Mouse (Mus musculus): ENCODE data around the gene Eif4a2. TPM values are rescaled to one million over a fixed set of nuclear protein-coding genes. Genes with fewer than 3 reads are reported as not detected.
A peak's percentile ranks its signal among the peaks of the same experiment; 100 is the strongest.

Eif4a2 gene
- polyA plus RNA-seq, 1 experiment from 2014 or later, result 323 TPM

DNA sequence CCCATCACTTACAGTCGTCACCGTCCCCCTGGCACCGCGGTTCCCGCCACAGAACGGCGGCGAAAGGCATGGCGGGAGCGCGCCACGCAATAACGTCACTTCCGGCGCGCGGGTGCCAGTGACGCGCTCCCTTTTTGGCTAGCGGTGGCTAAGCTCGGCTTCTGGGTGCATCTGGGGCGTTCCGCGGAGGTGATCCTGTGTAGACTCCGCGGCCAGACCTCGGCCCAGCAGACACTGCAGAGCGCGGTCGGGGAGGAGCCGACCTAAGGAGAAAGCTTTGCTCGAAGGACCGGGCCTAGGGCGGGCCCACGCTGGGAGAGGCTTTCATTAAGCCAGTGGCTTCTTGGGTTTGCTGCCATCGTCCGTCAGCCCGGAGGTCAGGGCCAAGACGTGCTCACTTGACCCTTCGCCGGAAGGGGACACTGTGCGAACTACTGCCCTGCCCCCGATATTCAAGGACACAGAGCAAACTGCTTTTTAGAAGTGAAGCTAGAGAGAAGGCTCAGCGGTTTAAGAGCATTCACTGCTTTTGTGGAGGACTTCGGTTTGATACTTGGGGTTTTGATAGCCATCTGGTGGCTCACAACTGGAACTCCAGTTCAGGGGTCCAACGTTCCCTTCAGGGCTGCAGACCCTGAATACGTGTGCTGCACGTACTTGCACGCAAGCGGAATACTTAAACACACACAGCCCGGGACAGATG, 20.6 kb downstream of the Eif4a2 start, which contains the start of gene Rfc4:
Gene Rfc4 (minus strand): TSS at position 65 of the 703 bp plus-strand sequence.
- no peaks in the 10 kb centered on the region for H3K9me3 ChIP-seq
- ATAC-seq (ENCODE audit: low FRiP score, low read depth), result peak; percentile 94
- H3K27me3 ChIP-seq, result no peaks in the 10 kb centered on the region
- H3K4me3 ChIP-seq, result peak within 1 kb of the TSS; percentile 71
- H3K4me2 ChIP-seq, result peak within 1 kb of the TSS; percentile 87
- peak within 1 kb of the TSS; percentile 82 for H3K9ac ChIP-seq
- peak within 1 kb of the TSS; percentile 97 for H3K27ac ChIP-seq (replicated peaks)
- peaks cover 25% of the 10 kb centered on the region for H3K4me1 ChIP-seq (replicated peaks)
- H3K36me3 ChIP-seq, result peaks cover 4% of the 10 kb centered on the region; the same call in 1 of the 2 replicates
- under 1% methylated on average over 51 of the region's 51 CpGs for WGBS

DNA sequence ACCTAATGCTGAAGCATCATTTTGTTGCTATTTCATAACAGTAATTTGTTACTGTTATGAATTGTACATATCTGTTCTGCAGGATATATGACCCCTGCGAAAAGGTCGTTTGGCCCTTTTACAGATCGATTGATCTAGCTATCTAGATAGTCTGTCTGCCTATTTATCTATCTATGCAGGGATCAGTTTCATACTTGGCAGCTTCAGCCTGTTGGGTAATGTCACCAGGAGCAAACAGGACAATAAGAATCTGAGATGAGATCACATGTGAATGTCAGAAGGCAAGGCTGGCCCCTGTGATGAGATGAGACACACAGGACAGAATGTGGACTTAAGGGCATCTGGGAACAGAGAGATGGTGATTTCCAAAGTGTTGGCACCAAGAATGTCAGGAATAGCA, 23.1 kb downstream of the Eif4a2 start:
- H3K27ac ChIP-seq (replicated peaks), result no peak overlapping the region
- no peaks in the 10 kb centered on the region for H3K36me3 ChIP-seq
- peaks cover 25% of the 10 kb centered on the region for H3K4me1 ChIP-seq (replicated peaks)
- H3K4me3 ChIP-seq, result no peak overlapping the region
- WGBS, result 89% methylated on average over 3 of the region's 3 CpGs
- H3K9me3 ChIP-seq, result no peaks in the 10 kb centered on the region
- no peak overlapping the region for H3K4me2 ChIP-seq
- no peak for ATAC-seq (ENCODE audit: low FRiP score, low read depth)
- no peaks in the 10 kb centered on the region for H3K27me3 ChIP-seq
- no peak overlapping the region for H3K9ac ChIP-seq

DNA sequence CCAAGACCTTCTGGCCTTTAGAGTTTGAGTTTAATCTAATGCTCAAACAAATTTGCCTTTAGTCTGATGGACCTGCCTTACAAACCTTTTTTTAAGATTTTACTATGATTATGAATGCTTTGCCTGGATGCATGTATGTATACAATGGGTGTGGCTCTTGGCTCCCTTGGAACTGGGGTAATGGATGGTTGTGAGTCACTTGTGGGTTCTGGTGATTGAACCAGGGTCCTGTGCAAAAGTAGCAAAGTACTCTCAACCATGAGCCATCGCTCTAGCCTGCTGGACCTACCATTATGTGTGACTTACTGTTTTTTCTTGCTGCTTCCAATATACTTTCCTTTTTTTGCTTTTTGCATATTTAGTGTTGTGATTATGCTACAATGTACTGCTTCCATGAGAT, 25.1 kb downstream of the Eif4a2 start:
- 96% methylated on average over 1 of the region's 1 CpGs for WGBS

DNA sequence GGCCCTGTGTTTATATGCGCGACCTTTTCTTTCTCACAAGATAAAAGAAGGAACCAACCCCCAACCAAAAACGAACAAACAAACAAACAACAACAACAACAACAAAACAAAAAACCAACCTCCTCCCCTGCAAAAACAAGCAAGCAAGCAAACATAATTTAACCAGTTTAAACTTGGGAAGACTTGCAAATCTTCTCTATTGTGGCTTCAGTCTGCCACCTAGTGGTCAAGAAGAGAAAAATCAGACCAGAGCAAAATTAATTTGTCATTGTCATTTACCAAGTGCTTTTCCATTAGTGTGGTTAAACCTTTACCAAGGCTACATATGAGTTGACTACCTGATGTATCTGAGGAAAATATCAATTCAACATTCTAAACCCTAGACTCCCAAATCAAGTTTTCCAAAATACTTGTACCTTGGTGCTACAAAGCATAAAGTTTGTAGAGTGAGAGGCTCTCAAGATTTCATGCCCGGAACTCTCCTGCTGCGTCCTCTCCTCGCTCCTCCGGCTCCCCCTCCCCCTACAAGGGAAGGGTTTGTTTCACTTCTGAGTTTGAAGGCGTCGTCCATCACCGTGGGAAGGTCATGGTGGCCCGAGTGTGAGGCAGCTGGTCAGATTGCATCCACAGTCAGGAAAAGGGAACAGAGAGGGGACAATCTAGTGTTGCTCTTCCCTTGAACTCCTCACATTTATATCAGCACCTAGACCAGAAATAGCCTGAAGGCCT, 28.3 kb downstream of the Eif4a2 start:
- Histone ChIP-seq H3K27ac (replicated peaks) (no peak overlapping the region), H3K4me1 (replicated peaks) (no peaks in the 10 kb centered on the region), H3K4me3 (no peak overlapping the region), H3K27me3 (no peaks in the 10 kb centered on the region), H3K4me2 (peak overlapping the region; percentile 16; the same call in 1 of the 2 replicates), H3K9ac (no peak overlapping the region), H3K9me3 (no peaks in the 10 kb centered on the region), H3K36me3 (no peaks in the 10 kb centered on the region)
- WGBS, result 21% methylated on average over 11 of the region's 11 CpGs
- no peak for ATAC-seq (ENCODE audit: low FRiP score, low read depth)

More for the DNA sequence above, 25.1 kb downstream of the Eif4a2 start:
- Histone ChIP-seq H3K36me3 (no peaks in the 10 kb centered on the region), H3K4me1 (replicated peaks) (peaks cover 15% of the 10 kb centered on the region), H3K4me2 (no peak overlapping the region), H3K4me3 (no peak overlapping the region), H3K9me3 (no peaks in the 10 kb centered on the region), H3K27me3 (no peaks in the 10 kb centered on the region), H3K9ac (no peak overlapping the region), H3K27ac (replicated peaks) (no peak overlapping the region)
- ATAC-seq (ENCODE audit: low FRiP score, low read depth), result no peak

DNA sequence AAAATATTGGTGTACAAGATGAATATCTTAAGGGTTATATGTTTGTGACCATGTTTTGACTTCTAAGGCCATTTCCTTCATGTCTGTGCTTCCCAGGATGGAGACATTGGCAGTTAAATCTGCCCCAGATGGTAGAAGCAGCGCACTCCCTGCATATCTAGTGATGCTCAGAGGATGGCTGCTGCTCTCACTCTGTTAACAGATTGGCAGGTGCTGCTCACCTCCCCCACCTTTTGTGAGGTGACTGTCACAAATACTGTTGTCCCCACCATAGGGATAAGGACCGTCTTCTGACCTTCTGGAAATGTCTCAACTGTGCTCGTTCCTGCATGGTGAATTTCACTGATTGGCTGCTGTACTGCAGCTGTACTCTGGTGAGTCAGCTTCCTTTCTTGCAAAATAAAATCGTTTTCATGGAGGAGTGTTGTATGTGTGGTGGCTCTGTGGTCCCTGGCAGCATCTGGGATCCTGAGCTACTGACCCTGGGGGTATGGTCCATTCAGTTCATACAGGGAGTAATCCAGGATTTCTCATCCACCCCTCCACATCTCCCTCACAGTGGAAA, 29.2 kb downstream of the Eif4a2 start:
- Histone ChIP-seq H3K9me3 (no peaks in the 10 kb centered on the region), H3K4me2 (no peak overlapping the region), H3K27me3 (no peaks in the 10 kb centered on the region), H3K4me1 (replicated peaks) (no peaks in the 10 kb centered on the region), H3K9ac (no peak overlapping the region), H3K4me3 (no peak overlapping the region), H3K27ac (replicated peaks) (no peak overlapping the region), H3K36me3 (no peaks in the 10 kb centered on the region)
- ATAC-seq (ENCODE audit: low FRiP score, low read depth), result no peak; the same call in 1 of the 2 replicates
- 67% methylated on average over 4 of the region's 4 CpGs for whole genome bisulfite sequencing

DNA sequence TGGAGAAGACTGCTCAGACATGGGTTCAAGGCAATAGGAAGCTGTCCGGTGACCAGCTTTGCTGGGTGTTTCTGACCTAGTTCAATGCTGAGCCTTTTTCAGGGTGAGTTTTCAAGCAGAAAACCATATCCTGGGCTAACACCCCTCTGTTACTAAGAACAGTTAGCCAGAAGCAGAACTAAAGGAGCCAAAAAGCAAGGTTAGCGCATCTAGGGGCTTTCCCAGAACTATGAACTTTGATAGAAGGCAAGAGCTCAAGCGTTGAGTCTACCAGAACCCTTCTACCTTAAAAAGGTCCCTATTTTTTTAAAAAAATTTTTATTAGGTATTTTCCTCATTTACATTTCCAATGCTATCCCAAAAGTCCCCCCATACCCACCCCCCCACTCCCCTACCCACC, 33.7 kb downstream of the Eif4a2 start:
- Histone ChIP-seq H3K9ac (no peak overlapping the region), H3K36me3 (no peaks in the 10 kb centered on the region), H3K4me2 (no peak overlapping the region), H3K27me3 (no peaks in the 10 kb centered on the region), H3K9me3 (no peaks in the 10 kb centered on the region), H3K27ac (replicated peaks) (no peak overlapping the region), H3K4me1 (replicated peaks) (no peaks in the 10 kb centered on the region), H3K4me3 (no peak overlapping the region)
- no peak for ATAC-seq (ENCODE audit: low FRiP score, low read depth)
- WGBS, result 99% methylated on average over 3 of the region's 3 CpGs

DNA sequence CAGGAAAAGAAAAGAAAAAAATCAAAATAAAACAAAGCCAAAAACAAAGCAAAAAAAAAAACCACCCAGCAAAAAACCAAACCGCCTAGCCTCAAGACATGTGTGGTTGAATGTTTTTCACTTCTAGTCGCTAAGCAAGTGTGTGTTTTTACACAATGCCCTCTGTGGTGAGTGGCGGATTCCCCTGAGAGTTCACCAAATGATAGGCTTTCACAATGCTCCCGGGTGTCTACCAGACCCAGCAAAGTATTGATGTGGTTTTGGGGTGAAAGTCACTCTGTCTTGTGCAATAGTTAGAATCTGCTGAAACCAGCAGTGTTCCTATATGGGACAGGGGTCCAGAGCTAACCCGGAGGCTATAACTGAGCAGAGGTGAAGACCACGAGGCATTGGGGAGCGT, 37.1 kb downstream of the Eif4a2 start:
- H3K9me3 ChIP-seq, result no peaks in the 10 kb centered on the region
- 88% methylated on average over 7 of the region's 7 CpGs for WGBS
- no peak overlapping the region for H3K9ac ChIP-seq
- no peaks in the 10 kb centered on the region for H3K27me3 ChIP-seq
- no peak overlapping the region for H3K27ac ChIP-seq (replicated peaks)
- H3K4me3 ChIP-seq, result no peak overlapping the region
- no peaks in the 10 kb centered on the region for H3K36me3 ChIP-seq
- no peaks in the 10 kb centered on the region for H3K4me1 ChIP-seq (replicated peaks)
- H3K4me2 ChIP-seq, result no peak overlapping the region
- no peak for ATAC-seq (ENCODE audit: low FRiP score, low read depth)

DNA sequence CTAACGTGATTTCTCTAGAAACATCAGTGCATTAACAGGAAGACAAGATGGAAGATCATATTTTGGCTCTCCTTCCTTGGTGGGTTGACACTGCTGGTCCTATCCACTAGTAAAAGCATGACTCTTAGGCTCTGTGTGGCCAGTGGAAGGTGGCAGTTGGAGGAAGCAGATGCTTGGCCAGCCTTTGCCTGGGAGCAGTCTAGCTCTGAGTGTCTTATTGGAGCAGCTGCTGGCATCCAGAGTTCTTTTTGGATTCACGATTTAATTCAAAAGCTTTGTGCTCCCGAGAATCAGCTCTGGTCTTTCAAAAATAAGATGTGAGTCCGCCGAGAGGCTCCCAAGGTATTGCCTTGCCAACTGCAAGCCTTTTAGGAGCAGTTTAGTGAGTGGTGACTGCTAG, 38.0 kb downstream of the Eif4a2 start:
- no peak overlapping the region for H3K4me2 ChIP-seq
- H3K27ac ChIP-seq (replicated peaks), result no peak overlapping the region
- no peaks in the 10 kb centered on the region for H3K36me3 ChIP-seq
- no peaks in the 10 kb centered on the region for H3K9me3 ChIP-seq
- no peaks in the 10 kb centered on the region for H3K4me1 ChIP-seq (replicated peaks)
- H3K9ac ChIP-seq, result no peak overlapping the region
- WGBS, result 79% methylated on average over 5 of the region's 5 CpGs
- ATAC-seq (ENCODE audit: low FRiP score, low read depth), result no peak
- no peaks in the 10 kb centered on the region for H3K27me3 ChIP-seq
- no peak overlapping the region for H3K4me3 ChIP-seq

DNA sequence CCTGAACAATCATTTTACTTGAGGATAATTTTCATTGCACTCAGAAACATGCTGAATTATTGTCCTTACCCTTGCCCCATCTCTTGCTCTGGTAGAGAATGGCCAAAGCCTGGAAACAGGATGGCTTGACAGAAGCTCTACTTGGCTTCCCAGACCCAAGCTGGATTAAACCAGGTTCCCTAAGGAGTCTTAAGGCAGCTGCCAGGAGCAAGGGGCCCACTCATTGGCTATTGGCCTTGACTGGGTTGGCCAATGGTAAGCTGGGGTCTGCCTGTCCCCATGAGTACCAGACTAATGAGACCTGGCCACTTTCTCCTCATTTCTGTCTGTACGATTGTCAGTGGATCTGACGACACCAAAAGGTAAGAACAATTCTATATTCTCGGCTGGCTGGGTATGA, 39.0 kb downstream of the Eif4a2 start, which contains the start of gene Adipoq:
Gene Adipoq (plus strand): TSS at position 257 of the 400 bp plus-strand sequence.
- no peaks in the 10 kb centered on the region for H3K27me3 ChIP-seq
- no peaks in the 10 kb centered on the region for H3K4me1 ChIP-seq (replicated peaks)
- H3K36me3 ChIP-seq, result no peaks in the 10 kb centered on the region
- no peak for ATAC-seq (ENCODE audit: low FRiP score, low read depth)
- H3K4me2 ChIP-seq, result no peak within 1 kb of the TSS
- H3K9ac ChIP-seq, result no peak within 1 kb of the TSS
- H3K27ac ChIP-seq (replicated peaks), result no peak within 1 kb of the TSS
- H3K4me3 ChIP-seq, result no peak within 1 kb of the TSS
- WGBS, result 93% methylated on average over 3 of the region's 3 CpGs
- H3K9me3 ChIP-seq, result no peaks in the 10 kb centered on the region

DNA sequence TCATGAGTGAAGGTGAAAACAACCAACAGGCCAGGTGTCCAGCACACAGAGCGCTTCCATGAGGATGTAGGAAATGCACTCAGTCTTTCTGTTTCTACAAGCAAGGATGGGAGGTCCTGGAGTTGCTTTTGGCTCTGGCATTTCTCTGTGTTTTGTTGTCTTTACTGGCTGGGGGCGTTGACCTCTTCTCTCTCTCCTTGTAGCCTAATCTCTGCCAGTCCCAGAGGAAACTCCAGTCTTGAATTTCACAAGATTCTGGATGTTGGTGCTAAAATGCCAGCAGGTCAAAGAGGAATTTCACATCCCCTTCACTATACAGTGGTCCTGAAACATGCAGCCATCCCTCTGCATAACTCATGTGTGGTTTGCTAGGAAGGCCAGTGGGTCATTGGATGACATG, 41.7 kb downstream of the Eif4a2 start:
- 79% methylated on average over 2 of the region's 2 CpGs for WGBS
- ATAC-seq (ENCODE audit: low FRiP score, low read depth), result no peak
- no peaks in the 10 kb centered on the region for H3K27me3 ChIP-seq
- H3K9ac ChIP-seq, result no peak overlapping the region
- H3K9me3 ChIP-seq, result no peaks in the 10 kb centered on the region
- no peak overlapping the region for H3K4me2 ChIP-seq
- no peaks in the 10 kb centered on the region for H3K36me3 ChIP-seq
- no peak overlapping the region for H3K27ac ChIP-seq (replicated peaks)
- H3K4me3 ChIP-seq, result no peak overlapping the region
- no peaks in the 10 kb centered on the region for H3K4me1 ChIP-seq (replicated peaks)

DNA sequence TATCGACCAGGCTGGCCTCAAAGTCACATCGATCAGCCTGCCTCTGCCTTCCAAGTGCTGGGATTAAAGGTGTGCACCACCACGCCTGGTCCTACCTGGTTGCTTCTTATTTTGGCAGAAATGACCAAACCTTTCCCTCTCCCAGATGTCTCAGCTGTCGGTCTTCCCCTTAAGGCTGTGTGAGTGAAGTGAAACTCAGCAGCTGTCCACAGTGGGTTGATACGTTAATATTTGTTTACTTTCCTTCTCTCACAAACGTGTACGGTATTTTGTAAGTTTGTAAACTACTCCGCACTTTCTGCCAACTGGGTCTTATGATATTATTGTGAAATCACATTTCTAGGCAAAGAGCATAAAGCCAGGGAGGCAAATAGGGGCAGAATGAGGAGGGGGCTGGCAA, 42.2 kb downstream of the Eif4a2 start:
- ATAC-seq (ENCODE audit: low FRiP score, low read depth), result no peak
- Histone ChIP-seq H3K36me3 (no peaks in the 10 kb centered on the region), H3K27ac (replicated peaks) (no peak overlapping the region), H3K4me2 (no peak overlapping the region), H3K9me3 (no peaks in the 10 kb centered on the region), H3K9ac (no peak overlapping the region), H3K4me1 (replicated peaks) (no peaks in the 10 kb centered on the region), H3K27me3 (no peaks in the 10 kb centered on the region), H3K4me3 (no peak overlapping the region)
- 87% methylated on average over 8 of the region's 8 CpGs for WGBS

DNA sequence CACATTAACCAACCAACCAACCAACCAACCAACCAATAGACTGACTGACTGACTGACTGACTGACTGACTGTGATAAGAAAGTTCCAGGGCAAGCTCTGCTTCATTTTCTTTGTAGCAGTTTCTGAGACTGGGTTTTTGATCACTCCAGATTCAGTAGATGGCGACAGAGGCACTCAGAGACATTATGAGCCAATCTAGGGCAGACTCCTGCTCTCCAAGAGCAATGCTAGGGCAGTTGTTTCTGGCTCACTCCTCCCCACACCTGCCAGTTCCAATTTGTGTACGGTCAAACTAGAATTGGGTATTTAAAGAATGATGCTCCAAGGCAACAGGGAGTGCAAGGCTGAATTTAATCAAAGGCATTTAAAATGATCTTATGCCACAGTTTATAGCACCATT, 44.2 kb downstream of the Eif4a2 start:
- Histone ChIP-seq H3K9ac (no peak overlapping the region), H3K4me1 (replicated peaks) (no peaks in the 10 kb centered on the region), H3K4me3 (no peak overlapping the region), H3K36me3 (no peaks in the 10 kb centered on the region), H3K27ac (replicated peaks) (no peak overlapping the region), H3K27me3 (no peaks in the 10 kb centered on the region), H3K9me3 (no peaks in the 10 kb centered on the region), H3K4me2 (no peak overlapping the region)
- WGBS, result 24% methylated on average over 2 of the region's 2 CpGs
- no peak for ATAC-seq (ENCODE audit: low FRiP score, low read depth)
